Mouse (Mus musculus): ENCODE measurements around the gene Dbndd1. TPM values are rescaled to one million over a fixed set of nuclear protein-coding genes. Genes with fewer than 3 reads are reported as not detected.
A peak's percentile ranks its signal among the peaks of the same experiment; 100 is the strongest.

Gene Dbndd1
- polyA plus RNA-seq, 1 experiment from 2014 or later = 11.3 TPM

DNA sequence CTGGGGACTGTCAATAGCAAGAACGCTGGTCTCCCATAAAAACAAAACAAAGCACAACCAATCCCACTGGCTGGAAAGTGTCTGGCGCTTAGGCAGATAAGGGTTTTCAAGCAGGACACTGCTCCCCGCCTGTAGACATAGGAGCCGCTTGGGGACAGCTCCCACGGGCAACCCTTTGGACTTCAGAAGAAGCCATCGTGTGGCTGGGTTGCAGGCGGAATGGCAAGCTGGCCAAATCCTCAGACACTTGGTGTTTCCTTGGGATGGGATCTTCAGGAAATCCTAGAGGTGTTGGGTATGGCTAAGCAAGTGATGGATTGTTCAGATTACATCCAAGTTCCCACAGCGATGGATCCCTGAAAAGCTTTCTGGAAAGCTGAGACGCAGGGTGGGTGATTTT is 1.1 kb downstream of the Dbndd1 start:
- H3K9ac ChIP-seq = peak overlapping the region; percentile 63; the same call in 1 of the 2 replicates
- peaks cover 6% of the 10 kb centered on the region; the same call in 1 of the 2 replicates for H3K36me3 ChIP-seq
- no peak overlapping the region for H3K27ac ChIP-seq
- peaks cover 17% of the 10 kb centered on the region for H3K4me1 ChIP-seq
- H3K4me3 ChIP-seq = peak overlapping the region; percentile 67
- peak overlapping the region; percentile 92 for H3K4me2 ChIP-seq (replicated peaks)
- WGBS = 5% methylated on average over 9 of the region's 9 CpGs
- no peak for ATAC-seq (ENCODE audit: insufficient number of reproducible peaks, insufficient read depth, low FRiP score, low TSS enrichment)
- no peaks in the 10 kb centered on the region for H3K9me3 ChIP-seq
- peaks cover 18% of the 10 kb centered on the region for H3K27me3 ChIP-seq

GRCm38 (mm10) chr8:123510819-123511218 is 4.4 kb downstream of the Dbndd1 start:
- no peak for ATAC-seq (ENCODE audit: insufficient number of reproducible peaks, insufficient read depth, low FRiP score, low TSS enrichment)
- H3K9ac ChIP-seq = no peak overlapping the region
- H3K4me2 ChIP-seq (replicated peaks) = no peak overlapping the region
- H3K4me1 ChIP-seq = peaks cover 14% of the 10 kb centered on the region
- H3K36me3 ChIP-seq = peaks cover 32% of the 10 kb centered on the region
- H3K27ac ChIP-seq = no peak overlapping the region
- WGBS = 68% methylated on average over 5 of the region's 5 CpGs
- H3K27me3 ChIP-seq = peaks cover 15% of the 10 kb centered on the region
- H3K4me3 ChIP-seq = no peak overlapping the region
- no peaks in the 10 kb centered on the region for H3K9me3 ChIP-seq

DNA sequence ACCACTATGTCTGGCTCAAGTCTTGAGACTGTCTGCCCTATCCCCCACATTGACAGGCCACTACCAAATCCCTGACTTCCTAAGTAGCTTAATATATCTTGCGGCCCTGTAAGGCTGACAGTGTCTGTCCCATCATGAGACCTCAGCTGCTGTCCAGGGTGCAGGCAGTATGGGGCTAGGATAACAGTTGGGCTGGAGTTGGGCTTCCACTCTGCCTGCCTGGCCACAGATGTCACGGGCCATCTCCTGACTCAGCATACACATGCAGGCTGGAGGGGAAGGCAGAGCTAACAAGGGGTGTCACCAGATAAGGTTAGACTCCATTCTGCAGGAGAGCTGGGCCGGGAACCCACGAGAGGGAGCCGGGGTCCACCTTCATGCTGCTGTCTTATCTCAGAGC is 8.1 kb downstream of the Dbndd1 start:
- ATAC-seq (ENCODE audit: insufficient number of reproducible peaks, insufficient read depth, low FRiP score, low TSS enrichment) = no peak
- no peaks in the 10 kb centered on the region for H3K9me3 ChIP-seq
- no peak overlapping the region for H3K9ac ChIP-seq
- no peak overlapping the region for H3K4me2 ChIP-seq (replicated peaks)
- 94% methylated on average over 5 of the region's 5 CpGs for WGBS
- H3K27ac ChIP-seq = no peak overlapping the region
- H3K4me1 ChIP-seq = no peaks in the 10 kb centered on the region
- H3K4me3 ChIP-seq = no peak overlapping the region
- H3K36me3 ChIP-seq = peaks cover 69% of the 10 kb centered on the region
- H3K27me3 ChIP-seq = no peaks in the 10 kb centered on the region

GRCm38 (mm10) chr8:123505695-123506094 is 9.6 kb downstream of the Dbndd1 start:
- Histone ChIP-seq H3K4me1 (no peaks in the 10 kb centered on the region), H3K9ac (no peak overlapping the region), H3K4me3 (no peak overlapping the region), H3K4me2 (replicated peaks) (no peak overlapping the region), H3K36me3 (peaks cover 84% of the 10 kb centered on the region), H3K27me3 (no peaks in the 10 kb centered on the region), H3K27ac (no peak overlapping the region), H3K9me3 (no peaks in the 10 kb centered on the region)
- 88% methylated on average over 9 of the region's 9 CpGs for WGBS
- no peak for ATAC-seq (ENCODE audit: insufficient number of reproducible peaks, insufficient read depth, low FRiP score, low TSS enrichment)

GRCm38 (mm10) chr8:123505267-123505666 is 10.0 kb downstream of the Dbndd1 start:
- H3K36me3 ChIP-seq = peaks cover 88% of the 10 kb centered on the region
- 86% methylated on average over 4 of the region's 4 CpGs for WGBS
- H3K4me3 ChIP-seq = no peak overlapping the region

DNA sequence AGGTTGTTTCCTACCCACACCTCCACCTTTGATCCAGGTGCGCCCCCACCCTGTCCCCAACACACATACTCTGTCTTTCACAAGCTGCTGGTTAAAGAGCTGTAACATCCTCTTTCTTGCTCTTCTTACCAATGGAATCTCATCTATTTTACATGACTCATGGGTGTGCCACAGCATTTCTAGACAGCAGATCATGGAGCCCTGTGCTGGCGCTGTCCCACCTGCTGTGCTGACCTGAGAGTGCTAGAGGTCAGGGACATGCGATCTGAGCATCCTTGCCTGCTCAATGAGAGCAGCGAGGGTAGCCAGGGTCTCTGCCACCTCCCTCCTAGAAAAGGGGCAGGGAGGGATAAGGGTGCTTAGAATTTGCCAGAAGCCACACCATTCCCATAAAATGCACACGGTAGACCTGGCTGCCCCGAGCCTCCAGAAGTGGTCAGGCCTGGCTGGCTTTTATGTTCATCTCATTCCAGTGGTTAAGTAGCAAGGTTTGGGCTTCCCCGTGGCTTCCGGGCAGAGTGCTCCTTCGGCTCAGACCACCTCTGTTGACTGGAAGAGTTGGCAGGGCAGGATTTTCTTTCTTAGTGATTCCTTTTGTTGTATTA is 10.6 kb downstream of the Dbndd1 start:
- Histone ChIP-seq H3K27me3 (no peaks in the 10 kb centered on the region), H3K27ac (no peak overlapping the region), H3K4me1 (no peaks in the 10 kb centered on the region), H3K4me2 (replicated peaks) (no peak overlapping the region), H3K9ac (no peak overlapping the region), H3K36me3 (peaks cover 91% of the 10 kb centered on the region), H3K9me3 (no peaks in the 10 kb centered on the region), H3K4me3 (no peak overlapping the region)
- no peak for ATAC-seq (ENCODE audit: insufficient number of reproducible peaks, insufficient read depth, low FRiP score, low TSS enrichment)
- 94% methylated on average over 9 of the region's 9 CpGs for WGBS

More at GRCm38 (mm10) chr8:123505267-123505666, 10.0 kb downstream of the Dbndd1 start:
- H3K27me3 ChIP-seq = no peaks in the 10 kb centered on the region
- H3K4me1 ChIP-seq = no peaks in the 10 kb centered on the region
- H3K4me2 ChIP-seq (replicated peaks) = no peak overlapping the region
- H3K27ac ChIP-seq = no peak overlapping the region
- no peak for ATAC-seq (ENCODE audit: insufficient number of reproducible peaks, insufficient read depth, low FRiP score, low TSS enrichment)
- H3K9me3 ChIP-seq = no peaks in the 10 kb centered on the region
- H3K9ac ChIP-seq = no peak overlapping the region

GRCm38 (mm10) chr8:123503801-123504467 is 11.3 kb downstream of the Dbndd1 start:
- Histone ChIP-seq H3K27me3 (no peaks in the 10 kb centered on the region), H3K27ac (no peak overlapping the region), H3K4me1 (no peaks in the 10 kb centered on the region), H3K36me3 (peaks cover 95% of the 10 kb centered on the region), H3K9me3 (no peaks in the 10 kb centered on the region), H3K4me3 (no peak overlapping the region), H3K9ac (no peak overlapping the region), H3K4me2 (replicated peaks) (no peak overlapping the region)
- WGBS = over 99% methylated on average over 6 of the region's 6 CpGs
- no peak for ATAC-seq (ENCODE audit: insufficient number of reproducible peaks, insufficient read depth, low FRiP score, low TSS enrichment)

DNA sequence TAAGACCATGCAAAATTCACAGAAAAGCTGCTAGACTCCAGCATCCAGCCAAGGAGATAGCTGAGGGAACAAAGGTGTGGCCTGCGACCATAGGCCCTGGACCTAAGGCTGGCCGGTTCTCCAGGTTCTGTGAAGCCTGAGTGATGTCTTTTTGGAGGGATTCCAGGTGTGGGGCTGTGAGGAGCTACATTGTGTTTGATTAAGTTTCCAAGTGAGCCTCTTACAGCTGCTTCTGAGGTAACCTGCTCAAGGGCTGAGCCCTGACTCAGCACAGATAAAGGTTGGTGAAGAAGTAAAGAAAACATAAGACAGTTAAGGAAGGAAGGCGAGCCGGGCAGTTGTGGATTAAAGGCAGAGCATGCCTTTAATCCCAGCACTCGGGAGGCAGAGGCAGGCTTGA is 13.1 kb downstream of the Dbndd1 start:
- ATAC-seq (ENCODE audit: insufficient number of reproducible peaks, insufficient read depth, low FRiP score, low TSS enrichment) = no peak
- WGBS = 96% methylated on average over 5 of the region's 5 CpGs
- Histone ChIP-seq H3K9me3 (no peaks in the 10 kb centered on the region), H3K4me2 (replicated peaks) (no peak overlapping the region), H3K27ac (no peak overlapping the region), H3K27me3 (no peaks in the 10 kb centered on the region), H3K9ac (no peak overlapping the region), H3K4me3 (no peak overlapping the region), H3K36me3 (peaks cover 96% of the 10 kb centered on the region), H3K4me1 (no peaks in the 10 kb centered on the region)

DNA sequence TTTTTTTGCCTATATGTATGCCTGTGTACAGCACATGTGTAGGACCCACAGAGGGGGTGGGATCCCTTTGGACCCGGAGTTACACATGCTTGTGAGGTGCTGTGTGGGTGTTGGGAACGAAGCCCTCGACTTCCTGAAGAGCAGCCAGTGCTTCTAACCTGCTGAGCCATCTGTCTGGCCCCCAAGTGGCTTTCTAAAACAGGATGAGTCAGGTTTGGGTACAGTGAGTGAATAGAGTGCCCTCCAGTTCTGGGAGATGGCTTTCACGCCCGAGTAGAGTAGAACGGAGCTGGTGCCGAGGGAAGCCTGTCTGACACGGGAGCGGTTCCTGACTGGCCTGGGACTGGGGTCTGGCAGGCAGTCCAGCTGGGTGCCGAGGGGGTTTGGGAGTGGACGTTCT is 15.7 kb downstream of the Dbndd1 start:
- Histone ChIP-seq H3K4me1 (no peaks in the 10 kb centered on the region), H3K4me3 (no peak overlapping the region), H3K4me2 (replicated peaks) (no peak overlapping the region), H3K9me3 (no peaks in the 10 kb centered on the region), H3K36me3 (peaks cover 95% of the 10 kb centered on the region), H3K27ac (no peak overlapping the region), H3K9ac (no peak overlapping the region), H3K27me3 (no peaks in the 10 kb centered on the region)
- ATAC-seq (ENCODE audit: insufficient number of reproducible peaks, insufficient read depth, low FRiP score, low TSS enrichment) = no peak
- WGBS = 93% methylated on average over 11 of the region's 11 CpGs

GRCm38 (mm10) chr8:123498963-123499362 is 16.3 kb downstream of the Dbndd1 start:
- Histone ChIP-seq H3K27me3 (no peaks in the 10 kb centered on the region), H3K27ac (no peak overlapping the region), H3K9me3 (no peaks in the 10 kb centered on the region), H3K4me3 (no peak overlapping the region), H3K36me3 (peaks cover 95% of the 10 kb centered on the region), H3K9ac (no peak overlapping the region), H3K4me1 (no peaks in the 10 kb centered on the region), H3K4me2 (replicated peaks) (no peak overlapping the region)
- WGBS = 90% methylated on average over 11 of the region's 11 CpGs
- ATAC-seq (ENCODE audit: insufficient number of reproducible peaks, insufficient read depth, low FRiP score, low TSS enrichment) = no peak

GRCm38 (mm10) chr8:123497699-123498098 is 17.6 kb downstream of the Dbndd1 start:
- Histone ChIP-seq H3K27me3 (no peaks in the 10 kb centered on the region), H3K27ac (no peak overlapping the region), H3K4me2 (replicated peaks) (no peak overlapping the region), H3K9ac (no peak overlapping the region), H3K36me3 (peaks cover 95% of the 10 kb centered on the region), H3K4me1 (no peaks in the 10 kb centered on the region), H3K4me3 (no peak overlapping the region), H3K9me3 (no peaks in the 10 kb centered on the region)
- WGBS = 91% methylated on average over 4 of the region's 4 CpGs
- ATAC-seq (ENCODE audit: insufficient number of reproducible peaks, insufficient read depth, low FRiP score, low TSS enrichment) = no peak

GRCm38 (mm10) chr8:123492898-123493297 is 22.4 kb downstream of the Dbndd1 start:
- Histone ChIP-seq H3K4me2 (replicated peaks) (no peak overlapping the region), H3K36me3 (peaks cover 95% of the 10 kb centered on the region), H3K9me3 (no peaks in the 10 kb centered on the region), H3K4me3 (no peak overlapping the region), H3K4me1 (no peaks in the 10 kb centered on the region), H3K27me3 (no peaks in the 10 kb centered on the region), H3K27ac (no peak overlapping the region), H3K9ac (no peak overlapping the region)
- WGBS = 97% methylated on average over 9 of the region's 9 CpGs
- ATAC-seq (ENCODE audit: insufficient number of reproducible peaks, insufficient read depth, low FRiP score, low TSS enrichment) = no peak
